Mouse (Mus musculus): ENCODE results near the gene Pced1a. TPM values are rescaled to one million over a fixed set of nuclear protein-coding genes. Genes with fewer than 3 reads are reported as not detected.

Gene Pced1a
- polyA plus RNA-seq, 1 experiment: 23.5 TPM

GRCm38 (mm10) chr2:130397186-130397985 is 27.1 kb downstream of the Pced1a start, which contains the start of gene Cpxm1:
Cpxm1 (minus strand) TSS chr2:130397574.
- TF ChIP-seq POLR2A (IDR thresholded peaks at IDR 0.05; ENCODE audit: borderline replicate concordance, insufficient read depth, low read length) (no peak), CTCF (IDR thresholded peaks at IDR 0.05; ENCODE audit: borderline replicate concordance, insufficient read depth, low read depth, low read length) (no peak)
- peak in 1 of 2 experiments; percentile 15 for DNase-seq
- 3% methylated on average over 49 of the region's 53 CpGs for WGBS
- Histone ChIP-seq H3K27me3 (ENCODE audit: control insufficient read depth, insufficient read depth, low read length) (no peaks in the 10 kb centered on the region; the same call in 1 of the 2 replicates), H3K4me3 (replicated peaks; ENCODE audit: insufficient read depth, low read depth, low read length) (peak within 1 kb of the TSS; percentile 18), H3K4me1 (ENCODE audit: control insufficient read depth, insufficient read depth, low read length) (peaks cover 5% of the 10 kb centered on the region; the same call in 1 of the 2 replicates), H3K27ac (ENCODE audit: insufficient read depth, low read length) (no peak within 1 kb of the TSS)

GRCm38 (mm10) chr2:130395696-130396095 is 28.8 kb downstream of the Pced1a start:
- Histone ChIP-seq H3K4me1 (ENCODE audit: control insufficient read depth, insufficient read depth, low read length) (peaks cover 5% of the 10 kb centered on the region; the same call in 1 of the 2 replicates), H3K27me3 (ENCODE audit: control insufficient read depth, insufficient read depth, low read length) (no peaks in the 10 kb centered on the region; the same call in 1 of the 2 replicates), H3K4me3 (replicated peaks; ENCODE audit: insufficient read depth, low read depth, low read length) (no peak overlapping the region), H3K27ac (ENCODE audit: insufficient read depth, low read length) (no peak overlapping the region)
- no peak for DNase-seq
- TF ChIP-seq CTCF (IDR thresholded peaks at IDR 0.05; ENCODE audit: borderline replicate concordance, insufficient read depth, low read depth, low read length) (no peak), POLR2A (IDR thresholded peaks at IDR 0.05; ENCODE audit: borderline replicate concordance, insufficient read depth, low read length) (no peak)
- 94% methylated on average over 11 of the region's 11 CpGs for WGBS

- TF ChIP-seq CTCF (IDR thresholded peaks at IDR 0.05; ENCODE audit: borderline replicate concordance, insufficient read depth, low read depth, low read length) (no peak), POLR2A (IDR thresholded peaks at IDR 0.05; ENCODE audit: borderline replicate concordance, insufficient read depth, low read length) (no peak)
- no peak for DNase-seq
- Histone ChIP-seq H3K4me3 (replicated peaks; ENCODE audit: insufficient read depth, low read depth, low read length) (no peak overlapping the region), H3K4me1 (ENCODE audit: control insufficient read depth, insufficient read depth, low read length) (peaks cover 5% of the 10 kb centered on the region; the same call in 1 of the 2 replicates), H3K27me3 (ENCODE audit: control insufficient read depth, insufficient read depth, low read length) (no peaks in the 10 kb centered on the region; the same call in 1 of the 2 replicates), H3K27ac (ENCODE audit: insufficient read depth, low read length) (no peak overlapping the region)
- WGBS: 84% methylated on average over 3 of the region's 3 CpGs
These were observed 31.7 kb downstream of the Pced1a start for GRCm38 (mm10) chr2:130392836-130393235.

- Histone ChIP-seq H3K4me3 (replicated peaks; ENCODE audit: insufficient read depth, low read depth, low read length) (no peak overlapping the region), H3K27me3 (ENCODE audit: control insufficient read depth, insufficient read depth, low read length) (no peaks in the 10 kb centered on the region), H3K4me1 (ENCODE audit: control insufficient read depth, insufficient read depth, low read length) (no peaks in the 10 kb centered on the region), H3K27ac (ENCODE audit: insufficient read depth, low read length) (no peak overlapping the region)
- DNase-seq: no peak
- WGBS: 87% methylated on average over 11 of the region's 11 CpGs
- TF ChIP-seq CTCF (IDR thresholded peaks at IDR 0.05; ENCODE audit: borderline replicate concordance, insufficient read depth, low read depth, low read length) (no peak), POLR2A (IDR thresholded peaks at IDR 0.05; ENCODE audit: borderline replicate concordance, insufficient read depth, low read length) (no peak)
These were observed 33.4 kb downstream of the Pced1a start for GRCm38 (mm10) chr2:130390993-130391625.

- H3K27me3 ChIP-seq (ENCODE audit: control insufficient read depth, insufficient read depth, low read length): no peaks in the 10 kb centered on the region
- TF ChIP-seq CTCF (IDR thresholded peaks at IDR 0.05; ENCODE audit: borderline replicate concordance, insufficient read depth, low read depth, low read length): no peak
- TF ChIP-seq POLR2A (IDR thresholded peaks at IDR 0.05; ENCODE audit: borderline replicate concordance, insufficient read depth, low read length): no peak
- no peak for DNase-seq
- no peak overlapping the region for H3K27ac ChIP-seq (ENCODE audit: insufficient read depth, low read length)
- H3K4me3 ChIP-seq (replicated peaks; ENCODE audit: insufficient read depth, low read depth, low read length): no peak overlapping the region
- no peaks in the 10 kb centered on the region for H3K4me1 ChIP-seq (ENCODE audit: control insufficient read depth, insufficient read depth, low read length)
- 70% methylated on average over 2 of the region's 2 CpGs for WGBS
These were observed 35.7 kb downstream of the Pced1a start for GRCm38 (mm10) chr2:130388796-130389195.

- DNase-seq: no peak
- no peaks in the 10 kb centered on the region for H3K4me1 ChIP-seq (ENCODE audit: control insufficient read depth, insufficient read depth, low read length)
- H3K27me3 ChIP-seq (ENCODE audit: control insufficient read depth, insufficient read depth, low read length): no peaks in the 10 kb centered on the region
- no peak overlapping the region for H3K27ac ChIP-seq (ENCODE audit: insufficient read depth, low read length)
- no peak for TF ChIP-seq CTCF (IDR thresholded peaks at IDR 0.05; ENCODE audit: borderline replicate concordance, insufficient read depth, low read depth, low read length)
- TF ChIP-seq POLR2A (IDR thresholded peaks at IDR 0.05; ENCODE audit: borderline replicate concordance, insufficient read depth, low read length): no peak
- WGBS: 57% methylated on average over 1 of the region's 1 CpGs
- no peak overlapping the region for H3K4me3 ChIP-seq (replicated peaks; ENCODE audit: insufficient read depth, low read depth, low read length)
These were observed 38.3 kb downstream of the Pced1a start for GRCm38 (mm10) chr2:130386212-130386611.

GRCm38 (mm10) chr2:130383895-130384294 is 40.6 kb downstream of the Pced1a start:
- Histone ChIP-seq H3K4me3 (replicated peaks; ENCODE audit: insufficient read depth, low read depth, low read length) (no peak overlapping the region), H3K4me1 (ENCODE audit: control insufficient read depth, insufficient read depth, low read length) (no peaks in the 10 kb centered on the region), H3K27me3 (ENCODE audit: control insufficient read depth, insufficient read depth, low read length) (no peaks in the 10 kb centered on the region), H3K27ac (ENCODE audit: insufficient read depth, low read length) (no peak overlapping the region)
- 48% methylated on average over 6 of the region's 6 CpGs for WGBS
- no peak for TF ChIP-seq POLR2A (IDR thresholded peaks at IDR 0.05; ENCODE audit: borderline replicate concordance, insufficient read depth, low read length)
- no peak for TF ChIP-seq CTCF (IDR thresholded peaks at IDR 0.05; ENCODE audit: borderline replicate concordance, insufficient read depth, low read depth, low read length)
- no peak for DNase-seq

Measured in cerebellum, adult 2 months (tissue).